9 mouse cellular contexts compared by ENCODE assay signal in the genomic region with DNA sequence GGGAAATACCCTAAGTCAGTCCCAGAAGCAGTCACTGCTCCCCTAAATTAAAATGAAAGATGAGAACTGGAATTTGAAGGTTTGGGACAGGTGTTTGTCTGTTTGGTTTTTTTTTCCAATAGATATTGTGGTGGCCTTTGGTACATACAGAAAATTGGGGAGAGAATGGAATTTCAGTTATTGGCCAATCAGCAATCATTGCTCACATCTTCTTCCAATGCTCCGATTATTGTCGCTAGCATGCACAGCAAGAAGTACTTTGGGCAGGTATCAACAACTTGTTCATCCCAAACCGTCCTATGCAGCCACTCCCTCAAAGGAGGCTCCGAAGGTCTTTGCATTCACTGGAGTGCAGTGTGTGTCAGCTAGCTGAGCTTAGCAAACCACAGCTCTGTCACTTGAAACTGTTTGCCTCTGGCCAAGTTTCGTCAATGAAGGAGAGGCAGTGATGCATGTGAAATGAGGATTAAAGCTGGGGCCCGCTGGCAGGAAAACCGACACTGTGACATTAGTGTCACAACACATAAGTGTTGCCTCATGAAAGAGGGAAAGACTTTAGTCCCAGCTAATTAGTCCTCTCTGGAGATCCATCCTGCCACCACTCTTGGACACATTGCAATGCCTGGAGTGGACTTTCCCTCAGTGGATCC.
A peak's percentile ranks its signal among the peaks of the same experiment; 100 is the strongest.
DNase-seq lines count a peak whose midpoint lies in the region; ATAC-seq lines count a peak whose summit lies in the region.
"Had no signal": no experiment of that assay in that cellular context is flagged by ENCODE, and none has a peak within 500 bp of the region (broad histone marks: within the 10 kb centered on the region; RNA-seq: fewer than 3 reads in every experiment).

No protein-coding gene starts in this region.

- H3K27me3 ChIP-seq in lung, embryonic 15.5 days = peaks cover 14% of the 10 kb centered on the region; the same call in 1 of the 2 replicates
- no peaks in the 10 kb centered on the region for H3K27me3 ChIP-seq in forebrain, embryonic 15.5 days
- peaks cover 5% of the 10 kb centered on the region; the same call in 1 of the 2 replicates for H3K27me3 ChIP-seq in kidney, embryonic 15.5 days
- H3K27me3 ChIP-seq in neural tube, embryonic 15.5 days (replicated peaks) = no peaks in the 10 kb centered on the region

- no peak overlapping the region for H3K27ac ChIP-seq in lung, embryonic 15.5 days
- H3K27ac ChIP-seq in forebrain, embryonic 15.5 days (replicated peaks) = peak overlapping the region; percentile 51
- peak overlapping the region; percentile 39; the same call in 1 of the 2 replicates for H3K27ac ChIP-seq in kidney, embryonic 15.5 days
- 0 out of 2 replicates have a peak overlapping the region, but pooled peaks have one; percentile 2 for H3K27ac ChIP-seq in neural tube, embryonic 15.5 days (replicated peaks)
- H3K27ac ChIP-seq: liver, embryonic 14.5 days had no signal

- H3K9ac ChIP-seq in lung, embryonic 15.5 days = no peak overlapping the region
- no peak overlapping the region for H3K9ac ChIP-seq in forebrain, embryonic 15.5 days (replicated peaks)
- no peak overlapping the region for H3K9ac ChIP-seq in kidney, embryonic 15.5 days
- no peak overlapping the region for H3K9ac ChIP-seq in neural tube, embryonic 15.5 days (replicated peaks)
- H3K9ac ChIP-seq: liver, embryonic 14.5 days had no signal

- ATAC-seq in lung, embryonic 15.5 days (ENCODE audit: borderline replicate concordance, extremely low read depth, low FRiP score, low TSS enrichment) = peak; percentile 89; the same call in 1 of the 2 replicates
- peak; percentile 93 for ATAC-seq in forebrain, embryonic 15.5 days (replicated peaks)
- ATAC-seq in kidney, embryonic 15.5 days (replicated peaks; ENCODE audit: low FRiP score) = peak; percentile 79
- ATAC-seq in neural tube, embryonic 15.5 days (ENCODE audit: low FRiP score) = peak; percentile 57; the same call in 1 of the 2 replicates
- no peak for ATAC-seq in cerebellum, adult (ENCODE audit: insufficient number of reproducible peaks, low FRiP score, low TSS enrichment)
- no peak for ATAC-seq in activated CD4-positive, CD25-positive, alpha-beta regulatory T cell, adult 4 months

- no peak overlapping the region for H3K4me2 ChIP-seq in lung, embryonic 15.5 days
- 0 out of 2 replicates have a peak overlapping the region, but pooled peaks have one; percentile 11 for H3K4me2 ChIP-seq in forebrain, embryonic 15.5 days (replicated peaks)
- H3K4me2 ChIP-seq in kidney, embryonic 15.5 days = peak overlapping the region; percentile 16; the same call in 1 of the 2 replicates
- no peak overlapping the region for H3K4me2 ChIP-seq in neural tube, embryonic 15.5 days

- H3K36me3 ChIP-seq in lung, embryonic 15.5 days = no peaks in the 10 kb centered on the region
- no peaks in the 10 kb centered on the region for H3K36me3 ChIP-seq in forebrain, embryonic 15.5 days
- no peaks in the 10 kb centered on the region for H3K36me3 ChIP-seq in kidney, embryonic 15.5 days
- H3K36me3 ChIP-seq in neural tube, embryonic 15.5 days = no peaks in the 10 kb centered on the region

- peaks cover 14% of the 10 kb centered on the region; the same call in 1 of the 2 replicates for H3K4me1 ChIP-seq in lung, embryonic 15.5 days
- H3K4me1 ChIP-seq in forebrain, embryonic 15.5 days = peaks cover 22% of the 10 kb centered on the region
- peaks cover 28% of the 10 kb centered on the region for H3K4me1 ChIP-seq in kidney, embryonic 15.5 days
- peaks cover 16% of the 10 kb centered on the region for H3K4me1 ChIP-seq in neural tube, embryonic 15.5 days

- no peak for DNase-seq in lung, postnatal 36 days
- no peak for DNase-seq in layer of hippocampus, adult 11-12 months (ENCODE audit: low spot score)

- H3K4me3 ChIP-seq in lung, embryonic 15.5 days = no peak overlapping the region
- no peak overlapping the region for H3K4me3 ChIP-seq in forebrain, embryonic 15.5 days
- no peak overlapping the region for H3K4me3 ChIP-seq in kidney, embryonic 15.5 days (replicated peaks)
- no peak overlapping the region for H3K4me3 ChIP-seq in neural tube, embryonic 15.5 days (replicated peaks)

- 27% methylated on average over 7 of the region's 7 CpGs for WGBS in lung, embryonic 15.5 days
- WGBS in forebrain, embryonic 15.5 days = 4% methylated on average over 7 of the region's 7 CpGs
- WGBS in kidney, embryonic 15.5 days = 28% methylated on average over 7 of the region's 7 CpGs
- WGBS in neural tube, embryonic 15.5 days = 38% methylated on average over 7 of the region's 7 CpGs

- no peaks in the 10 kb centered on the region for H3K9me3 ChIP-seq in lung, embryonic 15.5 days
- H3K9me3 ChIP-seq in forebrain, embryonic 15.5 days = no peaks in the 10 kb centered on the region
- H3K9me3 ChIP-seq in kidney, embryonic 15.5 days (replicated peaks) = no peaks in the 10 kb centered on the region
- H3K9me3 ChIP-seq in neural tube, embryonic 15.5 days (replicated peaks) = no peaks in the 10 kb centered on the region

Comparison
In these comparisons a context has a peak if more than half of its experiments do, and no peak if none do; other contexts are left out.
1. ATAC-seq: peak in lung, embryonic 15.5 days (single experiment), forebrain, embryonic 15.5 days (single experiment), kidney, embryonic 15.5 days (single experiment) and neural tube, embryonic 15.5 days (single experiment); none in cerebellum, adult (single experiment) and activated CD4-positive, CD25-positive, alpha-beta regulatory T cell, adult 4 months (single experiment).
2. H3K4me2 ChIP-seq: peak in forebrain, embryonic 15.5 days (single experiment) and kidney, embryonic 15.5 days (single experiment); none in lung, embryonic 15.5 days (single experiment) and neural tube, embryonic 15.5 days (single experiment).